Mouse (Mus musculus): ENCODE results near the gene Srd5a1. TPM values are rescaled to one million over a fixed set of nuclear protein-coding genes. Genes with fewer than 3 reads are reported as not detected.
A peak's percentile ranks its signal among the peaks of the same experiment; 100 is the strongest.

Srd5a1 gene
- polyA plus RNA-seq, 1 experiment from 2014 or later, result 25.6 TPM

GRCm38 (mm10) chr13:69541776-69542175 is 69.5 kb downstream of the Srd5a1 start:
- ATAC-seq, result no peak
- H3K9ac ChIP-seq (replicated peaks; ENCODE audit: low read depth, low read length), result no peak overlapping the region
- H3K27ac ChIP-seq (ENCODE audit: low read length), result no peak overlapping the region
- 72% methylated on average over 10 of the region's 10 CpGs for WGBS
- H3K27me3 ChIP-seq (replicated peaks; ENCODE audit: control insufficient read depth, insufficient read depth, low read length), result no peaks in the 10 kb centered on the region
- H3K9me3 ChIP-seq (ENCODE audit: control insufficient read depth, low read length), result no peaks in the 10 kb centered on the region
- H3K4me3 ChIP-seq (replicated peaks; ENCODE audit: low read length), result no peak overlapping the region
- H3K4me2 ChIP-seq (ENCODE audit: low read length), result no peak overlapping the region
- H3K36me3 ChIP-seq (ENCODE audit: control insufficient read depth, insufficient read depth), result no peaks in the 10 kb centered on the region
- H3K4me1 ChIP-seq (replicated peaks; ENCODE audit: control insufficient read depth, insufficient read depth, low read length), result peaks cover 6% of the 10 kb centered on the region; the same call in 1 of the 2 replicates

- Histone ChIP-seq H3K27ac (ENCODE audit: low read length) (no peak overlapping the region), H3K4me1 (replicated peaks; ENCODE audit: control insufficient read depth, insufficient read depth, low read length) (peaks cover 6% of the 10 kb centered on the region; the same call in 1 of the 2 replicates), H3K4me3 (replicated peaks; ENCODE audit: low read length) (no peak overlapping the region), H3K36me3 (ENCODE audit: control insufficient read depth, insufficient read depth) (no peaks in the 10 kb centered on the region), H3K4me2 (ENCODE audit: low read length) (no peak overlapping the region), H3K9ac (replicated peaks; ENCODE audit: low read depth, low read length) (no peak overlapping the region), H3K27me3 (replicated peaks; ENCODE audit: control insufficient read depth, insufficient read depth, low read length) (no peaks in the 10 kb centered on the region), H3K9me3 (ENCODE audit: control insufficient read depth, low read length) (no peaks in the 10 kb centered on the region)
- WGBS, result 84% methylated on average over 6 of the region's 6 CpGs
- ATAC-seq, result no peak
These were observed 70.0 kb downstream of the Srd5a1 start for GRCm38 (mm10) chr13:69541209-69541608.

- 21% methylated on average over 4 of the region's 4 CpGs for WGBS
- H3K4me1 ChIP-seq (replicated peaks; ENCODE audit: control insufficient read depth, insufficient read depth, low read length), result peaks cover 14% of the 10 kb centered on the region; the same call in 1 of the 2 replicates
- H3K27ac ChIP-seq (ENCODE audit: low read length), result no peak overlapping the region
- no peak overlapping the region for H3K4me3 ChIP-seq (replicated peaks; ENCODE audit: low read length)
- no peak overlapping the region for H3K4me2 ChIP-seq (ENCODE audit: low read length)
- ATAC-seq, result no peak
- H3K9me3 ChIP-seq (ENCODE audit: control insufficient read depth, low read length), result no peaks in the 10 kb centered on the region
- H3K36me3 ChIP-seq (ENCODE audit: control insufficient read depth, insufficient read depth), result no peaks in the 10 kb centered on the region
- no peaks in the 10 kb centered on the region for H3K27me3 ChIP-seq (replicated peaks; ENCODE audit: control insufficient read depth, insufficient read depth, low read length)
- no peak overlapping the region for H3K9ac ChIP-seq (replicated peaks; ENCODE audit: low read depth, low read length)
These were observed 72.9 kb downstream of the Srd5a1 start for GRCm38 (mm10) chr13:69538327-69538726.

- no peaks in the 10 kb centered on the region for H3K36me3 ChIP-seq (ENCODE audit: control insufficient read depth, insufficient read depth)
- H3K9ac ChIP-seq (replicated peaks; ENCODE audit: low read depth, low read length), result no peak overlapping the region
- peaks cover 15% of the 10 kb centered on the region for H3K4me1 ChIP-seq (replicated peaks; ENCODE audit: control insufficient read depth, insufficient read depth, low read length)
- no peaks in the 10 kb centered on the region for H3K27me3 ChIP-seq (replicated peaks; ENCODE audit: control insufficient read depth, insufficient read depth, low read length)
- no peak overlapping the region for H3K4me3 ChIP-seq (replicated peaks; ENCODE audit: low read length)
- no peak for ATAC-seq
- no peak overlapping the region for H3K27ac ChIP-seq (ENCODE audit: low read length)
- WGBS, result 80% methylated on average over 7 of the region's 7 CpGs
- H3K4me2 ChIP-seq (ENCODE audit: low read length), result no peak overlapping the region
- H3K9me3 ChIP-seq (ENCODE audit: control insufficient read depth, low read length), result no peaks in the 10 kb centered on the region
These were observed 73.9 kb downstream of the Srd5a1 start for GRCm38 (mm10) chr13:69537366-69537765.

- H3K4me1 ChIP-seq (replicated peaks; ENCODE audit: control insufficient read depth, insufficient read depth, low read length), result peaks cover 29% of the 10 kb centered on the region
- no peak for ATAC-seq
- no peak overlapping the region for H3K9ac ChIP-seq (replicated peaks; ENCODE audit: low read depth, low read length)
- WGBS, result 77% methylated on average over 4 of the region's 4 CpGs
- H3K9me3 ChIP-seq (ENCODE audit: control insufficient read depth, low read length), result no peaks in the 10 kb centered on the region
- H3K4me3 ChIP-seq (replicated peaks; ENCODE audit: low read length), result no peak overlapping the region
- no peaks in the 10 kb centered on the region for H3K36me3 ChIP-seq (ENCODE audit: control insufficient read depth, insufficient read depth)
- no peaks in the 10 kb centered on the region for H3K27me3 ChIP-seq (replicated peaks; ENCODE audit: control insufficient read depth, insufficient read depth, low read length)
- H3K27ac ChIP-seq (ENCODE audit: low read length), result no peak overlapping the region
- H3K4me2 ChIP-seq (ENCODE audit: low read length), result peak overlapping the region; percentile 60
These were observed 75.2 kb downstream of the Srd5a1 start for GRCm38 (mm10) chr13:69536021-69536420.

GRCm38 (mm10) chr13:69534654-69535551 is 76.3 kb downstream of the Srd5a1 start:
- peaks cover 40% of the 10 kb centered on the region for H3K4me1 ChIP-seq (replicated peaks; ENCODE audit: control insufficient read depth, insufficient read depth, low read length)
- no peaks in the 10 kb centered on the region for H3K27me3 ChIP-seq (replicated peaks; ENCODE audit: control insufficient read depth, insufficient read depth, low read length)
- H3K4me3 ChIP-seq (replicated peaks; ENCODE audit: low read length), result peak overlapping the region; percentile 81
- H3K27ac ChIP-seq (ENCODE audit: low read length), result peak overlapping the region; percentile 94
- H3K36me3 ChIP-seq (ENCODE audit: control insufficient read depth, insufficient read depth), result no peaks in the 10 kb centered on the region
- H3K4me2 ChIP-seq (ENCODE audit: low read length), result peak overlapping the region; percentile 60
- no peaks in the 10 kb centered on the region for H3K9me3 ChIP-seq (ENCODE audit: control insufficient read depth, low read length)
- peak overlapping the region; percentile 82 for H3K9ac ChIP-seq (replicated peaks; ENCODE audit: low read depth, low read length)
- WGBS, result under 1% methylated on average over 85 of the region's 86 CpGs
- peak; percentile 94 for ATAC-seq

GRCm38 (mm10) chr13:69534334-69534653 is 76.9 kb downstream of the Srd5a1 start, which contains the start of gene Tent4a:
TSS of gene Tent4a (minus strand) at chr13:69534617.
- Histone ChIP-seq H3K4me1 (replicated peaks; ENCODE audit: control insufficient read depth, insufficient read depth, low read length) (peaks cover 42% of the 10 kb centered on the region), H3K27ac (ENCODE audit: low read length) (peak within 1 kb of the TSS; percentile 94), H3K27me3 (replicated peaks; ENCODE audit: control insufficient read depth, insufficient read depth, low read length) (no peaks in the 10 kb centered on the region), H3K4me3 (replicated peaks; ENCODE audit: low read length) (peak within 1 kb of the TSS; percentile 81), H3K9me3 (ENCODE audit: control insufficient read depth, low read length) (no peaks in the 10 kb centered on the region), H3K9ac (replicated peaks; ENCODE audit: low read depth, low read length) (peak within 1 kb of the TSS; percentile 82), H3K36me3 (ENCODE audit: control insufficient read depth, insufficient read depth) (no peaks in the 10 kb centered on the region; the same call in 1 of the 2 replicates), H3K4me2 (ENCODE audit: low read length) (peak within 1 kb of the TSS; percentile 83)
- peak; percentile 80 for ATAC-seq
- under 1% methylated on average over 25 of the region's 57 CpGs for WGBS

GRCm38 (mm10) chr13:69533405-69534333 is 77.6 kb downstream of the Srd5a1 start, which contains the start of gene Nsun2:
TSS of gene Nsun2 (plus strand) at chr13:69533746.
- under 1% methylated on average over 116 of the region's 155 CpGs for WGBS
- H3K27ac ChIP-seq (ENCODE audit: low read length), result peak within 1 kb of the TSS; percentile 94
- no peaks in the 10 kb centered on the region for H3K27me3 ChIP-seq (replicated peaks; ENCODE audit: control insufficient read depth, insufficient read depth, low read length)
- H3K4me2 ChIP-seq (ENCODE audit: low read length), result peak within 1 kb of the TSS; percentile 83
- H3K36me3 ChIP-seq (ENCODE audit: control insufficient read depth, insufficient read depth), result peaks cover 2% of the 10 kb centered on the region; the same call in 1 of the 2 replicates
- no peaks in the 10 kb centered on the region for H3K9me3 ChIP-seq (ENCODE audit: control insufficient read depth, low read length)
- H3K4me3 ChIP-seq (replicated peaks; ENCODE audit: low read length), result peak within 1 kb of the TSS; percentile 81
- peaks cover 45% of the 10 kb centered on the region for H3K4me1 ChIP-seq (replicated peaks; ENCODE audit: control insufficient read depth, insufficient read depth, low read length)
- ATAC-seq, result peak; percentile 5; the same call in 1 of the 2 replicates
- H3K9ac ChIP-seq (replicated peaks; ENCODE audit: low read depth, low read length), result peak within 1 kb of the TSS; percentile 82
